Mouse (Mus musculus): ENCODE data around the gene Zranb3. TPM values are rescaled to one million over a fixed set of nuclear protein-coding genes. Genes with fewer than 3 reads are reported as not detected.
A peak's percentile ranks its signal among the peaks of the same experiment; 100 is the strongest.

Zranb3 gene
- polyA plus RNA-seq, 1 experiment: 1.3 TPM

DNA sequence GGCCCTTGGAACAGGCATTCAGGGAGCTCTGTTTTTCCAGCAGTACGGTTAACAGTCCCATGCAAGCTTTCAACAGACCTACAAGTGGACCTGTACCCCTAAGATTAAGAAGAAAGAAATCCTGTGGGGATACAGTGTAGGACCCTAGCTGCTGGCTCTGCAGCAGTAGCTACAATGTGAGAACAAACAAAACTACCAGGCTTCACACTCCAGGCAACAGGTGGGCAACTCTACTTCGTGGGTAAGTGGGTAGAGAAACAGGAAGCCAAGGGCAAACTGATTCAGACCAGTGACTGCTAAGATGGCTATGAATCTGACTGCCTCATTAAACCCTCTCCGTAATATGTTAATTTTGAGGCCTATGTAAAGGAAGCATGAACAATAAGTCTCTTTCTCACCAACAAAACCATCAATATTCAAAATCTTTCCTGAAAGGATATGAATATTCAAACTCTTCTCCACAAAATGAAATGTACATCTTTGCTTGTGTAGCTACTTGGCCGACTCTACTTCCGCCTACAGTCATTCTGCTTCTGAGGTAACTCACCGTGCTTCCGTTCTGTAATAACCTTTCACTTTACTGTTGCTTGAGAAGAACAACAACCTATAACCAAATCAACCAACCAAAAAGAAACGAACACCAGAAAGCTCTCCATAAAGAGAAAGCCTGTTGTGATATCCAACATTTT, 25.9 kb downstream of the Zranb3 start:
- no peaks in the 10 kb centered on the region for H3K27me3 ChIP-seq (replicated peaks; ENCODE audit: control insufficient read depth, insufficient read depth, low read length)
- H3K4me1 ChIP-seq (ENCODE audit: control insufficient read depth, insufficient read depth, low read length): no peaks in the 10 kb centered on the region; the same call in 1 of the 2 replicates
- no peak overlapping the region for H3K4me3 ChIP-seq (ENCODE audit: insufficient read depth, low read depth, low read length)
- no peak for TF ChIP-seq CTCF (conservative IDR thresholded peaks at IDR 0.05; ENCODE audit: insufficient read depth, insufficient read length, low read depth, low read length)
- TF ChIP-seq POLR2A (IDR thresholded peaks at IDR 0.05; ENCODE audit: low read depth, low read length): no peak
- no peak for DNase-seq
- H3K27ac ChIP-seq (ENCODE audit: insufficient read depth, low read depth, low read length): no peak overlapping the region
- H3K36me3 ChIP-seq (ENCODE audit: control insufficient read depth, insufficient read depth, low read length): no peaks in the 10 kb centered on the region
- 77% methylated on average over 8 of the region's 8 CpGs for WGBS

DNA sequence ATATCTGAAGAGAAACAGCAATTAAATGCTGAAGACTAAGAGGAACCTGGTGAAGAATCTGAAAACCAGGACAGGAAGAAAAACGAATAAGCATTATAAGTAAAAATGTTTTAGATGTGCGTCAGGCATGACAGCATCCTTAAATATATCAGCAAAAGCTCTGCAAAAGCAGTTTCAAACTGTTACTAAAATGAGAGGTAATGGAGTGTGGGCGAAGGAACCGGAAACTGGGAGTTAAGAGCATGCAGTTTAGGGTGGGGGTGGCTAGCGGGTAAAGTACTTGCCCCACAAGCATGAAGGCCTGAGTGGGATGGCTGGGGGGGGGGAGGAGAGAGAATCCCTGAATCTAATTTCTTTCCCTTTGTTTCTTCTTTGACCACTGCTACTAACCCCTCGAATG, 29.8 kb downstream of the Zranb3 start:
- no peak for DNase-seq
- Histone ChIP-seq H3K4me3 (ENCODE audit: insufficient read depth, low read depth, low read length) (no peak overlapping the region), H3K4me1 (ENCODE audit: control insufficient read depth, insufficient read depth, low read length) (no peaks in the 10 kb centered on the region), H3K27ac (ENCODE audit: insufficient read depth, low read depth, low read length) (no peak overlapping the region), H3K27me3 (replicated peaks; ENCODE audit: control insufficient read depth, insufficient read depth, low read length) (no peaks in the 10 kb centered on the region), H3K36me3 (ENCODE audit: control insufficient read depth, insufficient read depth, low read length) (no peaks in the 10 kb centered on the region)
- TF ChIP-seq CTCF (conservative IDR thresholded peaks at IDR 0.05; ENCODE audit: insufficient read depth, insufficient read length, low read depth, low read length) (no peak), POLR2A (IDR thresholded peaks at IDR 0.05; ENCODE audit: low read depth, low read length) (no peak)
- WGBS: 91% methylated on average over 6 of the region's 6 CpGs

DNA sequence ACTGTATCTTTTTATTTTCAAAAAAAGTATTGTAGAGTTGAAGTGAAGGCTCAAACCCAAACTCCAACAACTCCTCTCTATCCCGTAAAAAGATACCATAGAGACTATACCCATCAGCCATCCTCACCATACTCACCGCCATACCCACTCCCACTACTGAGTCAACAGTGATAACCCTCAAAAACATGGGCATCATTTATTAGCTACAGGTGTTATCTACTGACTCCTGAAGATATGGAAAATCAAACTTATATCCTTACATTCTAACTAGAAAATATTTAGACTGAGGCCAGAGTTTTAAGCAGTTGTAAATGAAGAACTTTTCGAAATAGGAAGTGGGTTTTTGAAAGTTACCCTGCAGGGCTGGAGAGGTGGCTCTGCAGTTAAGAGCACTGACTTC, 32.8 kb downstream of the Zranb3 start:
- no peak overlapping the region for H3K27ac ChIP-seq (ENCODE audit: insufficient read depth, low read depth, low read length)
- TF ChIP-seq CTCF (conservative IDR thresholded peaks at IDR 0.05; ENCODE audit: insufficient read depth, insufficient read length, low read depth, low read length) (no peak), POLR2A (IDR thresholded peaks at IDR 0.05; ENCODE audit: low read depth, low read length) (no peak)
- no peaks in the 10 kb centered on the region for H3K36me3 ChIP-seq (ENCODE audit: control insufficient read depth, insufficient read depth, low read length)
- H3K27me3 ChIP-seq (replicated peaks; ENCODE audit: control insufficient read depth, insufficient read depth, low read length): no peaks in the 10 kb centered on the region
- WGBS: 98% methylated on average over 3 of the region's 3 CpGs
- H3K4me1 ChIP-seq (ENCODE audit: control insufficient read depth, insufficient read depth, low read length): no peaks in the 10 kb centered on the region
- no peak for DNase-seq
- no peak overlapping the region for H3K4me3 ChIP-seq (ENCODE audit: insufficient read depth, low read depth, low read length)

DNA sequence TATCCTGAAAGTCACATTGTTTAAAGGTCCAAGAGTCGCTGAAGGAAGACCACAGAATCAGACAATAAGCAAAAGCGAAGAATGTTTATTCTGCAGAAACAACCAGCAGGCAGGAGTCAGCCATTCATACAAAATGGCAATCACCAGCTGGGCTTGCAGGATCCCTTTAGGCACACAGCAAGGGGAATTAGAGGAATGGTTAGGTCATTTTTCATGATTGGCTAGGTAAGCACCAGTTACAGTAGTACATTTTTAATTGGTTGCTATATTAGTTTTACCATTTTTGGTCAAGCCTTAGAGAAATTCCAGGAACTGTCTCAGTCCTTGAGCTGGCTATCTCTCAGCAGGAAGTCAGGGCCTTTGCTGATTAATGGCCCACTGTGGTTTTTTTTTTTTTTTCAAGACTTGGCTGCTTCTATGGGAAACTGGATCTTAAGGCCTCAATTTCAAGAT, 33.9 kb downstream of the Zranb3 start:
- Histone ChIP-seq H3K27me3 (replicated peaks; ENCODE audit: control insufficient read depth, insufficient read depth, low read length) (no peaks in the 10 kb centered on the region), H3K27ac (ENCODE audit: insufficient read depth, low read depth, low read length) (no peak overlapping the region), H3K36me3 (ENCODE audit: control insufficient read depth, insufficient read depth, low read length) (no peaks in the 10 kb centered on the region), H3K4me1 (ENCODE audit: control insufficient read depth, insufficient read depth, low read length) (no peaks in the 10 kb centered on the region), H3K4me3 (ENCODE audit: insufficient read depth, low read depth, low read length) (no peak overlapping the region)
- DNase-seq: peak; percentile 17
- WGBS: 72% methylated on average over 2 of the region's 2 CpGs
- TF ChIP-seq CTCF (conservative IDR thresholded peaks at IDR 0.05; ENCODE audit: insufficient read depth, insufficient read length, low read depth, low read length) (no peak), POLR2A (IDR thresholded peaks at IDR 0.05; ENCODE audit: low read depth, low read length) (no peak)

DNA sequence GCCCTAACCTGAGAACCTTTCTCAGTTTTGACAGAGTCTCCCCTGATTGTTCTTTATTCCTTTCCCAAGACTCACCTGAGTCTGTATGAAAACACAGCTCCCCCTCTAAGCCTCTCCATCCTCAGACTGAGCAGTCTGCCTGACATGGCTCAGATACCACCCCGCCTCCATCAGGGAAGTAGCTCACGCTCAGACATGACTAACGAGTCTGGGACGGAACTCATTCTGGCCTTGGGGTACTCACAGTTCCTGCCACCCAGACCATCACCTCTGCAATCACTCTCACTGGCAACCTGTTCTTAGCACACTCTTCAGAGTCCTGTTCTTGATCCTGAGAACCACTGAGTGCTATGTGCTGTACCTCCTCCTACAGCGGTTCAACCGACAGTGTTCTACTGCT, 38.1 kb downstream of the Zranb3 start:
- no peaks in the 10 kb centered on the region for H3K27me3 ChIP-seq (replicated peaks; ENCODE audit: control insufficient read depth, insufficient read depth, low read length)
- no peaks in the 10 kb centered on the region for H3K4me1 ChIP-seq (ENCODE audit: control insufficient read depth, insufficient read depth, low read length)
- WGBS: 92% methylated on average over 6 of the region's 6 CpGs
- no peak for DNase-seq
- no peaks in the 10 kb centered on the region for H3K36me3 ChIP-seq (ENCODE audit: control insufficient read depth, insufficient read depth, low read length)
- TF ChIP-seq POLR2A (IDR thresholded peaks at IDR 0.05; ENCODE audit: low read depth, low read length) (no peak), CTCF (conservative IDR thresholded peaks at IDR 0.05; ENCODE audit: insufficient read depth, insufficient read length, low read depth, low read length) (no peak)
- no peak overlapping the region for H3K4me3 ChIP-seq (ENCODE audit: insufficient read depth, low read depth, low read length)
- no peak overlapping the region for H3K27ac ChIP-seq (ENCODE audit: insufficient read depth, low read depth, low read length)

DNA sequence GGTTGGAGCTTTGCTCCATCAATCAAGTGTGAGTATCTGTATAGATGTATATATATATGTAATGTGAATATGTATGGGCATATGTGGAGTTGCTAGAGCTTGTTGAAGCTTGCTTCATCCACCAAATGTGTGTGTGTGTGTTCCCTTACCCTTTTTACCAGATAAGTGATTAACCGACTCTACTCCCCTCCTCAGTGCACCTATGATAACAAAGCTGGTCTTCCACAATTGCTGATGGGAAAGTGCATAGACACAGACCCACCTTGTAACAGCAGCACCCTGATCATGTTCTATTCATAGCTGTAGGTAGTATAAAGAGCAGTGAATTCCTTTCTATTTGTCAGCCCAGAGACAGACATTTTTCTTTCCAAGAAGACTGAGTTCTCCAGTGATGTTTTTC, 40.7 kb downstream of the Zranb3 start:
- 91% methylated on average over 1 of the region's 1 CpGs for WGBS
- H3K27ac ChIP-seq (ENCODE audit: insufficient read depth, low read depth, low read length): no peak overlapping the region
- TF ChIP-seq CTCF (conservative IDR thresholded peaks at IDR 0.05; ENCODE audit: insufficient read depth, insufficient read length, low read depth, low read length) (no peak), POLR2A (IDR thresholded peaks at IDR 0.05; ENCODE audit: low read depth, low read length) (no peak)

DNA sequence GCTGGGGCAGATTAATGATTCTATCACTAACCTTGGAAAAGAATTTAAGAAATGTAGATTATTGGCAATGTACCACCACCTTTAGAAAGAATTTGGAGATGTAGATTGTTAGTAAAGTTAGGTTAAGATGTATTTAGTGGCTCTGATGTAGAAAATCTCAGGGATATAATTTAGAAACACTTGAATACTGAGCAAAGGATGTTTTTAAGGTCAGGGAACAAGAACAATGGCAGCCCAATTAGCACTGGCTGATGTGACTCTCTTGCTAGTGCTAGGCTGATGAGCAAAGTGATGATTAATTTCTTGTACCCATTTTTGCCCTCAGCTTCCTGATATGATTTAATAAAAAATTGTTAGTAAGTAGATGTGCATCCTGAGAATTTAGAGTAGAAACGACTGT, 41.4 kb downstream of the Zranb3 start:
- H3K4me1 ChIP-seq (ENCODE audit: control insufficient read depth, insufficient read depth, low read length): no peaks in the 10 kb centered on the region
- no peaks in the 10 kb centered on the region for H3K27me3 ChIP-seq (replicated peaks; ENCODE audit: control insufficient read depth, insufficient read depth, low read length)
- no peaks in the 10 kb centered on the region for H3K36me3 ChIP-seq (ENCODE audit: control insufficient read depth, insufficient read depth, low read length)
- H3K4me3 ChIP-seq (ENCODE audit: insufficient read depth, low read depth, low read length): no peak overlapping the region
- no peak for TF ChIP-seq POLR2A (IDR thresholded peaks at IDR 0.05; ENCODE audit: low read depth, low read length)
- TF ChIP-seq CTCF (conservative IDR thresholded peaks at IDR 0.05; ENCODE audit: insufficient read depth, insufficient read length, low read depth, low read length): no peak
- DNase-seq: no peak
- WGBS: 63% methylated on average over 1 of the region's 1 CpGs
- H3K27ac ChIP-seq (ENCODE audit: insufficient read depth, low read depth, low read length): no peak overlapping the region

More for the DNA sequence above, 40.7 kb downstream of the Zranb3 start:
- no peaks in the 10 kb centered on the region for H3K27me3 ChIP-seq (replicated peaks; ENCODE audit: control insufficient read depth, insufficient read depth, low read length)
- no peaks in the 10 kb centered on the region for H3K4me1 ChIP-seq (ENCODE audit: control insufficient read depth, insufficient read depth, low read length)
- H3K4me3 ChIP-seq (ENCODE audit: insufficient read depth, low read depth, low read length): no peak overlapping the region
- no peaks in the 10 kb centered on the region for H3K36me3 ChIP-seq (ENCODE audit: control insufficient read depth, insufficient read depth, low read length)
- no peak for DNase-seq
